Mouse (Mus musculus) limb, embryonic 14.5 days (tissue): ENCODE data around the gene Tjp3. TPM values are rescaled to one million over a fixed set of nuclear protein-coding genes. Genes with fewer than 3 reads are reported as not detected.

Experiments used
- ATAC-seq: fragments of 200-750 bp; cut with Nextera tagmentation; 2 replicates; pipeline ENCODE4 v1.8.0; 2017; ENCODE audit warnings: low read depth, moderate number of reproducible peaks, moderate TSS enrichment; ENCODE audit not compliant: low FRiP score
- DNase-seq: peaks from one replicate; pipeline ENCODE4 v3.0.0-alpha.2; 2015; ENCODE audit warnings: low spot score
- H3K27ac ChIP-seq: fragments of 300-500 bp; sonication (generic); replicated peaks from 2 replicates; pipeline ENCODE4 v1.5.1; 2014; ENCODE audit warnings: low read depth, mild to moderate bottlenecking, low read length, moderate library complexity, mixed read lengths
- H3K27me3 ChIP-seq: fragments of 300-500 bp; sonication (generic); 2 replicates; pipeline ENCODE4 v1.6.1; 2014; ENCODE audit warnings: low read length, mixed read lengths; ENCODE audit not compliant: control insufficient read depth, insufficient read depth
- H3K36me3 ChIP-seq: fragments of 300-500 bp; sonication (generic); 2 replicates; pipeline ENCODE4 v1.6.1; 2014; ENCODE audit warnings: mild to moderate bottlenecking, low read length, moderate library complexity, mixed read lengths; ENCODE audit not compliant: control insufficient read depth, insufficient read depth
- H3K4me1 ChIP-seq: fragments of 300-500 bp; sonication (generic); 2 replicates; pipeline ENCODE4 v1.6.1; 2014; ENCODE audit warnings: antibody characterized with exemption, low read length, mixed read lengths; ENCODE audit not compliant: control insufficient read depth, insufficient read depth
- H3K4me2 ChIP-seq: fragments of 300-500 bp; sonication (generic); replicated peaks from 2 replicates; pipeline ENCODE4 v1.6.1; 2014; ENCODE audit warnings: low read depth, mild to moderate bottlenecking, low read length, moderate library complexity; ENCODE audit not compliant: severe bottlenecking
- H3K4me3 ChIP-seq: fragments of 300-500 bp; sonication (generic); replicated peaks from 2 replicates; pipeline ENCODE4 v1.5.1; 2014; ENCODE audit warnings: low read length
- H3K9ac ChIP-seq: fragments of 300-500 bp; sonication (generic); 2 replicates; pipeline ENCODE4 v1.6.1; 2014; ENCODE audit warnings: mild to moderate bottlenecking, low read depth, low read length, moderate library complexity; ENCODE audit not compliant: severe bottlenecking
- H3K9me3 ChIP-seq: fragments of 300-500 bp; sonication (generic); 2 replicates; pipeline ENCODE4 v1.6.1; 2016; ENCODE audit warnings: low read length; ENCODE audit not compliant: control insufficient read depth
- POLR2A ChIP-seq: fragments of 200-500 bp; IDR thresholded peaks from 2 replicates; pipeline ENCODE4 v1.8.0; 2012; ENCODE audit warnings: inconsistent platforms, mild to moderate bottlenecking, moderate library complexity, borderline replicate concordance; ENCODE audit not compliant: insufficient read depth, insufficient read length; ENCODE audit errors: extremely low read depth
- WGBS: fragments of 180-500 bp; shearing (Covaris S2); extraction: QIAGEN DNeasy Blood & Tissue Kit; methylation state at CpG from one replicate; pipeline ENCODE4 v1.1.7; 2014; 5-methylcytosine and 5-hydroxymethylcytosine counted together
- polyA plus RNA-seq, 2 experiments: library from polyadenylated mRNA; depleted of rRNA in 1 of 2; stranded (reverse) in 1 of 2; unstranded in 1 of 2; fragments of >200 nt; fragmentation: Nextera tagmentation in 1 of 2; extraction: Ambion mirVana in 1 of 2; gene quantifications; 2 replicates each; pipeline versions ENCODE4 v1.2.1 to v1.2.3; 2012 to 2014

Gene Tjp3
- polyA plus RNA-seq, 2 experiments = 2.8 to 5.2 TPM

GRCm38 (mm10) chr10:81323141-81323775 lies 31.9 kb upstream of the Tjp3 start:
- 94% methylated on average over 23 of the region's 23 CpGs for WGBS
- DNase-seq (no peak), ATAC-seq (no peak)
- no peak overlapping the region for H3K4me2 ChIP-seq
- H3K27ac ChIP-seq = no peak overlapping the region
- H3K36me3 ChIP-seq = peaks cover 60% of the 10 kb centered on the region
- H3K9me3 ChIP-seq = no peaks in the 10 kb centered on the region
- peaks cover 15% of the 10 kb centered on the region for H3K4me1 ChIP-seq
- no peak overlapping the region for H3K9ac ChIP-seq
- H3K27me3 ChIP-seq = no peaks in the 10 kb centered on the region
- no peak overlapping the region for H3K4me3 ChIP-seq
- TF ChIP-seq POLR2A = no peak

GRCm38 (mm10) chr10:81322444-81322843 lies 31.1 kb upstream of the Tjp3 start:
- H3K9me3 ChIP-seq = no peaks in the 10 kb centered on the region
- peaks cover 68% of the 10 kb centered on the region for H3K36me3 ChIP-seq
- no peak for TF ChIP-seq POLR2A
- H3K4me3 ChIP-seq = no peak overlapping the region
- no peak overlapping the region for H3K27ac ChIP-seq
- DNase-seq (no peak), ATAC-seq (no peak)
- no peak overlapping the region for H3K4me2 ChIP-seq
- H3K9ac ChIP-seq = no peak overlapping the region
- peaks cover 15% of the 10 kb centered on the region for H3K4me1 ChIP-seq
- no peaks in the 10 kb centered on the region for H3K27me3 ChIP-seq
- 93% methylated on average over 27 of the region's 27 CpGs for WGBS

GRCm38 (mm10) chr10:81321436-81321835 lies 30.1 kb upstream of the Tjp3 start:
- ATAC-seq (no peak), DNase-seq (no peak)
- Histone ChIP-seq H3K9me3 (no peaks in the 10 kb centered on the region), H3K27ac (peak overlapping the region; percentile 87; the same call in 1 of the 2 replicates), H3K4me2 (peak overlapping the region; percentile 78), H3K4me3 (peak overlapping the region; percentile 97), H3K9ac (peak overlapping the region; percentile 84), H3K27me3 (no peaks in the 10 kb centered on the region), H3K36me3 (peaks cover 61% of the 10 kb centered on the region), H3K4me1 (peaks cover 23% of the 10 kb centered on the region)
- no peak for TF ChIP-seq POLR2A
- 6% methylated on average over 16 of the region's 20 CpGs for WGBS

- ATAC-seq = peak; percentile 94
- TF ChIP-seq POLR2A = peak; percentile 87; the same call in 1 of the 2 replicates
Measured at GRCm38 (mm10) chr10:81320550-81321347, 29.4 kb upstream of the Tjp3 start, which contains the start of gene Cactin. Gene Cactin (plus strand): TSS chr10:81321103.

GRCm38 (mm10) chr10:81319741-81320549 lies 28.6 kb upstream of the Tjp3 start:
- peaks cover 61% of the 10 kb centered on the region for H3K36me3 ChIP-seq

More at GRCm38 (mm10) chr10:81320550-81321347, 29.4 kb upstream of the Tjp3 start, which contains the start of gene Cactin:
- peaks cover 61% of the 10 kb centered on the region for H3K36me3 ChIP-seq
- H3K4me2 ChIP-seq = peak within 1 kb of the TSS; percentile 78
- under 1% methylated on average over 68 of the region's 68 CpGs for WGBS
- H3K4me3 ChIP-seq = peak within 1 kb of the TSS; percentile 97
- peak; percentile 100 for DNase-seq
- no peaks in the 10 kb centered on the region for H3K9me3 ChIP-seq
- peak within 1 kb of the TSS; percentile 84 for H3K9ac ChIP-seq
- peaks cover 23% of the 10 kb centered on the region for H3K4me1 ChIP-seq
- peak within 1 kb of the TSS; percentile 87 for H3K27ac ChIP-seq
- H3K27me3 ChIP-seq = no peaks in the 10 kb centered on the region

More at GRCm38 (mm10) chr10:81319741-81320549, 28.6 kb upstream of the Tjp3 start:
- TF ChIP-seq POLR2A = no peak
- Histone ChIP-seq H3K9ac (peak overlapping the region; percentile 47), H3K4me3 (peak overlapping the region; percentile 97), H3K4me2 (peak overlapping the region; percentile 62), H3K4me1 (peaks cover 23% of the 10 kb centered on the region), H3K27me3 (no peaks in the 10 kb centered on the region), H3K9me3 (no peaks in the 10 kb centered on the region), H3K27ac (peak overlapping the region; percentile 87)
- ATAC-seq = no peak; the same call in 1 of the 2 replicates
- WGBS = under 1% methylated on average over 37 of the region's 38 CpGs
- DNase-seq = peak; percentile 99
